Mouse (Mus musculus) stomach, postnatal 0 days (tissue): ENCODE measurements at regions not wholly inside any gene's neighbourhood (a gene's known extent, or its start where the extent isn't known, plus 50 kb on each side); places are given as distances from the start of the nearest gene placed in this dataset.

ENCODE experiments used
- CTCF ChIP-seq: IDR thresholded peaks from 2 replicates; pipeline ENCODE4 v1.5.1; 2016; ENCODE audit warnings: antibody characterized with exemption, low read depth, mild to moderate bottlenecking, moderate library complexity
- EP300 ChIP-seq: optimal IDR thresholded peaks from 2 replicates; pipeline ENCODE3; 2016; ENCODE audit warnings: antibody characterized with exemption

GRCm38 (mm10) chr1:159149721-159150120 is 82.4 kb upstream of the Cop1 start:
- TF ChIP-seq CTCF (no peak), EP300 (no peak)
